Mouse (Mus musculus) CH12.LX (cell line): Measurements from ENCODE around the gene D630045J12Rik. TPM values are rescaled to one million over a fixed set of nuclear protein-coding genes. Genes with fewer than 3 reads are reported as not detected.
A peak's percentile ranks its signal among the peaks of the same experiment; 100 is the strongest.

Experiments
- DNase-seq: peaks from one replicate; pipeline ENCODE4 v3.0.0-alpha.2; 2013; ENCODE audit errors: extremely low read depth
- H3K27ac ChIP-seq: 2 replicates; pipeline ENCODE4 v1.5.1; 2012; ENCODE audit warnings: low read depth, mild to moderate bottlenecking, control low read depth, moderate library complexity; ENCODE audit not compliant: insufficient read depth
- H3K27me3 ChIP-seq: replicated peaks from 2 replicates; pipeline ENCODE3; 2012; ENCODE audit warnings: inconsistent platforms
- H3K36me3 ChIP-seq, 2 experiments: replicated peaks in 1 of 2; 2 replicates each; pipeline versions ENCODE3 to v1.6.1; 2012; ENCODE audit warnings: inconsistent platforms in 1 of 2, low read length in 1 of 2, mild to moderate bottlenecking in 1 of 2, mixed read lengths in 1 of 2, moderate library complexity in 1 of 2; ENCODE audit not compliant: control insufficient read depth in 1 of 2, insufficient read depth in 1 of 2
- H3K4me1 ChIP-seq, 2 experiments: 2 replicates each; pipeline ENCODE4 v1.6.1; 2012; ENCODE audit warnings: inconsistent platforms in 1 of 2, moderate library complexity in 1 of 2; ENCODE audit not compliant: insufficient read depth in 2 of 2, control insufficient read depth in 1 of 2
- H3K4me2 ChIP-seq: 2 replicates; pipeline ENCODE4 v1.6.1; 2012; ENCODE audit warnings: low read depth, mild to moderate bottlenecking, control low read depth; ENCODE audit not compliant: poor library complexity, insufficient read depth, severe bottlenecking
- H3K4me3 ChIP-seq, 3 experiments: fragments of 150-350 bp in 1 of 3; sonication (generic) in 1 of 3; replicated peaks in 1 of 3; 2 replicates each; pipeline versions ENCODE3 to v1.5.1; 2011 to 2012; ENCODE audit warnings: low read depth in 2 of 3, low read length in 2 of 3, mild to moderate bottlenecking in 2 of 3, moderate library complexity in 2 of 3, control low read depth in 1 of 3, improper control_type of control experiment in 1 of 3, inconsistent platforms in 1 of 3, mixed read lengths in 1 of 3; ENCODE audit not compliant: poor library complexity in 1 of 3
- H3K79me2 ChIP-seq: replicated peaks from 2 replicates; pipeline ENCODE4 v1.6.1; 2012; ENCODE audit warnings: mild to moderate bottlenecking, moderate library complexity; ENCODE audit not compliant: control insufficient read depth, poor library complexity, insufficient read depth, severe bottlenecking; ENCODE audit errors: extremely low read depth
- H3K9ac ChIP-seq: 2 replicates; pipeline ENCODE4 v1.6.1; 2012; ENCODE audit warnings: low read depth, mild to moderate bottlenecking, control low read depth, moderate library complexity; ENCODE audit not compliant: insufficient read depth
- H3K9me3 ChIP-seq: replicated peaks from 2 replicates; pipeline ENCODE3; 2012; ENCODE audit warnings: low read length, inconsistent platforms, mixed read lengths
- CHD1 ChIP-seq: IDR thresholded peaks from 2 replicates; pipeline ENCODE4 v1.6.1; 2012; ENCODE audit warnings: low read depth, low read length, improper control_type of control experiment, inconsistent platforms
- CHD2 ChIP-seq: IDR thresholded peaks from 2 replicates; pipeline ENCODE4 v1.6.1; 2011; ENCODE audit warnings: low read length, improper control_type of control experiment
- CTCF ChIP-seq, 2 experiments: IDR thresholded peaks in 1 of 2; conservative IDR thresholded peaks in 1 of 2; 2 replicates each; pipeline ENCODE4 v1.5.1; 2011 to 2012; ENCODE audit warnings: low read depth in 2 of 2, low read length in 2 of 2, improper control_type of control experiment in 1 of 2, inconsistent platforms in 1 of 2, mild to moderate bottlenecking in 1 of 2, moderate library complexity in 1 of 2
- E2F4 ChIP-seq: IDR thresholded peaks from 2 replicates; pipeline ENCODE4 v1.6.1; 2011; ENCODE audit warnings: low read depth, low read length, improper control_type of control experiment; ENCODE audit not compliant: insufficient replicate concordance
- ELF1 ChIP-seq: IDR thresholded peaks from 2 replicates; pipeline ENCODE4 v1.6.1; 2014; ENCODE audit warnings: low read depth, mild to moderate bottlenecking, inconsistent platforms, low read length, improper control_type of control experiment
- HCFC1 ChIP-seq: IDR thresholded peaks from 2 replicates; pipeline ENCODE4 v1.6.1; 2012; ENCODE audit warnings: low read depth, mild to moderate bottlenecking, inconsistent platforms, low read length, improper control_type of control experiment
- MAX ChIP-seq: IDR thresholded peaks from 2 replicates; pipeline ENCODE4 v1.6.1; 2011; ENCODE audit warnings: low read length, improper control_type of control experiment
- MEF2A ChIP-seq: IDR thresholded peaks from 2 replicates; pipeline ENCODE4 v1.6.1; 2014; ENCODE audit warnings: low read depth, mild to moderate bottlenecking, inconsistent platforms, low read length, improper control_type of control experiment, borderline replicate concordance
- MXI1 ChIP-seq: IDR thresholded peaks from 2 replicates; pipeline ENCODE4 v1.6.1; 2011; ENCODE audit warnings: mild to moderate bottlenecking, low read depth, low read length, improper control_type of control experiment
- NELFE ChIP-seq: IDR thresholded peaks from 2 replicates; pipeline ENCODE4 v1.6.1; 2011; ENCODE audit warnings: low read depth, low read length, improper control_type of control experiment
- NRF1 ChIP-seq: IDR thresholded peaks from 2 replicates; pipeline ENCODE4 v1.6.1; 2014; ENCODE audit warnings: low read depth, mild to moderate bottlenecking, inconsistent platforms, low read length, improper control_type of control experiment, moderate library complexity
- POLR2A ChIP-seq: IDR thresholded peaks from 2 replicates; pipeline ENCODE4 v1.6.1; 2011; ENCODE audit warnings: low read depth, mild to moderate bottlenecking, improper control_type of control experiment, low read length
- POLR2AphosphoS2 ChIP-seq: IDR thresholded peaks from 2 replicates; pipeline ENCODE4 v1.6.1; 2011; ENCODE audit warnings: low read depth, low read length, improper control_type of control experiment
- RAD21 ChIP-seq: IDR thresholded peaks from 2 replicates; pipeline ENCODE4 v1.6.1; 2011; ENCODE audit warnings: low read depth, mild to moderate bottlenecking, low read length, improper control_type of control experiment, moderate library complexity
- SIN3A ChIP-seq: IDR thresholded peaks from 2 replicates; pipeline ENCODE4 v1.6.1; 2012; ENCODE audit warnings: low read length, improper control_type of control experiment, inconsistent platforms
- SMC3 ChIP-seq: IDR thresholded peaks from 2 replicates; pipeline ENCODE4 v1.6.1; 2011; ENCODE audit warnings: low read depth, low read length, improper control_type of control experiment
- TCF12 ChIP-seq: IDR thresholded peaks from 2 replicates; pipeline ENCODE4 v1.6.1; 2014; ENCODE audit warnings: low read depth, mild to moderate bottlenecking, inconsistent platforms, low read length, improper control_type of control experiment
- UBTF ChIP-seq: IDR thresholded peaks from 2 replicates; pipeline ENCODE4 v1.6.1; 2012; ENCODE audit warnings: low read depth, mild to moderate bottlenecking, inconsistent platforms, low read length, improper control_type of control experiment, moderate library complexity
- USF1 ChIP-seq: IDR thresholded peaks from 2 replicates; pipeline ENCODE4 v1.6.1; 2014; ENCODE audit warnings: low read depth, mild to moderate bottlenecking, inconsistent platforms, low read length, improper control_type of control experiment
- ZMIZ1 ChIP-seq: IDR thresholded peaks from 2 replicates; pipeline ENCODE4 v1.6.1; 2012; ENCODE audit warnings: low read depth, mild to moderate bottlenecking, inconsistent platforms, low read length, improper control_type of control experiment
- dilution Hi-C: fragments of 300-500 bp; cut with MboI; formaldehyde crosslinking; loops from 2 replicates; pipeline ENCODE4 v1.14.3; 2020; ENCODE audit warnings: low sequenced_read_pairs; ENCODE audit not compliant: extremely low pct_unique_long_range_greater_than_20kb, extremely low pct_ligation_motif_present
- in situ Hi-C: fragments of 300-500 bp; cut with MboI; formaldehyde crosslinking; loops from 3 replicates; pipeline ENCODE4 v1.14.3; 2019; ENCODE audit warnings: low sequenced_read_pairs, low pct_ligation_motif_present, low pct_unique_long_range_greater_than_20kb, mixed read lengths
- polyA plus RNA-seq: library from polyadenylated mRNA; unstranded; fragments of >175 nt; gene quantifications from 2 replicates; pipeline ENCODE4 v1.2.1, GENCODE M21; 2012; ENCODE audit warnings: low read depth; ENCODE audit not compliant: insufficient read length
- total RNA-seq, 2 experiments: library from RNA; depleted of rRNA; stranded (reverse); fragments of 300-350 nt in 1 of 2; fragments of >200 nt in 1 of 2; gene quantifications; 2 replicates each; pipeline ENCODE4 v1.2.3; 2012 to 2014

The D630045J12Rik gene
- 1.3 and 1.7 TPM in 2 replicates for total RNA-seq (2012; rRNA removed)
- total RNA-seq (2014; rRNA removed): 0.43 and 0.48 TPM in 2 replicates
- 3.4 and 4.9 TPM in 2 replicates for polyA plus RNA-seq

- dilution Hi-C loops: no loop called here
- Histone ChIP-seq H3K4me1 (peaks cover 13 to 74% of the 10 kb centered on the region in 2 experiments), H3K27me3 (no peaks in the 10 kb centered on the region), H3K4me2 (peak within 1 kb of the TSS; percentile 86), H3K36me3 (no peaks in the 10 kb centered on the region), H3K79me2 (no peaks in the 10 kb centered on the region), H3K4me3 (peak within 1 kb of the TSS; percentile 42 to 79 (median 73)), H3K9ac (peak within 1 kb of the TSS; percentile 78)
- DNase-seq: peak; percentile 31
- in situ Hi-C loops: loop anchor here (10.0 kb wide), 1 partner anchor 49 kb away; no protein-coding TSS in a partner anchor
- TF ChIP-seq UBTF: peak; percentile 82
- TF ChIP-seq NRF1: peak; percentile 44
- TF ChIP-seq SMC3: peak; percentile 17
- TF ChIP-seq CHD1: no peak
- peak; percentile 17; the same call in 1 of the 2 replicates for TF ChIP-seq MXI1
- TF ChIP-seq RAD21: peak; percentile 5
- TF ChIP-seq ZMIZ1: no peak
- TF ChIP-seq CTCF (conservative IDR thresholded peaks at IDR 0.05 in 1 of 2, IDR thresholded peaks at IDR 0.05 in 1 of 2; ENCODE audit: low read depth in 2 of 2, low read length in 2 of 2): peak in 1 of 2 experiments; percentile 48; a peak in 2 of 4 replicates
- TF ChIP-seq, all 38 proteins: peak for 6
- no peaks in the 10 kb centered on the region for H3K9me3 ChIP-seq
- H3K27ac ChIP-seq: no peak within 1 kb of the TSS
These were observed at the start of gene D630045J12Rik for GRCm38 (mm10) chr6:38253736-38254641. Gene D630045J12Rik (minus strand): TSS chr6:38254009.

DNA sequence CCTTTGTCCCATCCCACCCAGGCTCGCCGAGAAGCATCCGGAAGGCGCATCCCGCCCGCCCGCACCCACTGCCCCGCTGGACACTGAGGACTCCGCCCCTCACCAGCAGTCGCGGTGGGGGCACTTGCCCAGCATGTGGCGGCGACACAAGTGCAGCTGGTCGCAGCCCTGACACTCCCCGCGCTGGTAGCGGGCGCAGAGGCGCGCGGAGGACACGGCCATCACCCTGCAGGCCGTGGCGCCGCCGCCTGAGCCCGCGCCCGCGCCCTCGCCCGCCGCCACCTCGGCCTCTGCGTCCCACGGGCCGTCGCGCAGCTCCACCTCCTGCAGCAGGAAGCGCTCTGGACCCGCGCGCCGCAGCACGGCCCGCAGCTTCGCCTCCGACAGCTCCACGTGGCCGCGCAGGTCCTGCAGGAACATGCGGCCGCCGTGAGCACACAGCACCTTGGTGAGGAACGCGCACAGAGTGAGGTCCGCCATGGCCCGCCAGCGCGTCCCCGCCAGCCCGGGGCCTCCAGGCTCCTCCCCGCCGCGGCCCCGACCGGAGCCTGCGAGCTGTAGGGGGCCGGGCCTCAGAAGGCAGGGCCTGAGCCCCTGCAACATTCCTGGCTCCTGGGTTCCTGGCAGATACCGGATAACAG, 45.1 kb upstream of the D630045J12Rik start, which contains the start of gene Zc3hav1l:
Zc3hav1l (minus strand) TSS at position 499 of the 641 bp plus-strand sequence.
- Histone ChIP-seq H3K9ac (peak within 1 kb of the TSS; percentile 64), H3K4me3 (peak within 1 kb of the TSS; percentile 50 to 99 (median 82)), H3K79me2 (no peaks in the 10 kb centered on the region)
- dilution Hi-C loops: no loop called here
- TF ChIP-seq MEF2A: no peak
- peak; percentile 81 for TF ChIP-seq SIN3A
- peak; percentile 81 for TF ChIP-seq POLR2A
- peak; percentile 18; the same call in 1 of the 2 replicates for TF ChIP-seq HCFC1
- TF ChIP-seq TCF12: peak; percentile 69
- no peak for TF ChIP-seq SMC3
- peak; percentile 44 for TF ChIP-seq NRF1
- TF ChIP-seq NELFE: peak; percentile 66
- TF ChIP-seq E2F4: no peak
- peak; percentile 49; the same call in 1 of the 2 replicates for TF ChIP-seq POLR2AphosphoS2
- TF ChIP-seq UBTF: peak; percentile 90; the same call in 1 of the 2 replicates
- no peak for TF ChIP-seq USF1
- peak; percentile 81 for TF ChIP-seq MAX
- peak; percentile 17; the same call in 1 of the 2 replicates for TF ChIP-seq ELF1
- TF ChIP-seq CHD2: no peak
- peak; percentile 92 for TF ChIP-seq MXI1
- TF ChIP-seq ZMIZ1: peak; percentile 43; the same call in 1 of the 2 replicates
- TF ChIP-seq, all 38 proteins: peak for 12
- peak; percentile 49 for DNase-seq
- no peak within 1 kb of the TSS for H3K27ac ChIP-seq
- peak within 1 kb of the TSS; percentile 91 for H3K4me2 ChIP-seq
- peaks cover 13 to 32% of the 10 kb centered on the region in 2 experiments for H3K36me3 ChIP-seq
- in situ Hi-C loops: no loop called here
- peaks cover 5 to 12% of the 10 kb centered on the region in 2 experiments; a peak in 3 of 4 replicates for H3K4me1 ChIP-seq
- no peaks in the 10 kb centered on the region for H3K9me3 ChIP-seq
- no peaks in the 10 kb centered on the region for H3K27me3 ChIP-seq
